Mouse (Mus musculus) c-Kit-negative CD71-positive TER-119-positive erythroid progenitor cells, embryonic 14.5 days (primary cell): ENCODE results near the gene Ksr2.
"Not testable (repeated sequence)": the region's sequence is repeated elsewhere in the genome, so short reads cannot be mapped to it uniquely, and the experiment has no call there.

Experiments
- DNase-seq: peaks from one replicate; pipeline ENCODE4 v3.0.0-alpha.2; 2013; ENCODE audit warnings: low read depth, low spot score

Gene Ksr2

GRCm38 (mm10) chr5:117413507-117414501 is at the start of gene Ksr2:
Gene Ksr2 (plus strand): TSS chr5:117414000.
- no peak for DNase-seq

- no peak for DNase-seq
Observed at GRCm38 (mm10) chr5:117364821-117365220, 49.0 kb upstream of the Ksr2 start.

- no peak for DNase-seq
Observed at GRCm38 (mm10) chr5:117365904-117366561, 47.8 kb upstream of the Ksr2 start.

GRCm38 (mm10) chr5:117367206-117367605 is 46.6 kb upstream of the Ksr2 start:
- no peak for DNase-seq

DNA sequence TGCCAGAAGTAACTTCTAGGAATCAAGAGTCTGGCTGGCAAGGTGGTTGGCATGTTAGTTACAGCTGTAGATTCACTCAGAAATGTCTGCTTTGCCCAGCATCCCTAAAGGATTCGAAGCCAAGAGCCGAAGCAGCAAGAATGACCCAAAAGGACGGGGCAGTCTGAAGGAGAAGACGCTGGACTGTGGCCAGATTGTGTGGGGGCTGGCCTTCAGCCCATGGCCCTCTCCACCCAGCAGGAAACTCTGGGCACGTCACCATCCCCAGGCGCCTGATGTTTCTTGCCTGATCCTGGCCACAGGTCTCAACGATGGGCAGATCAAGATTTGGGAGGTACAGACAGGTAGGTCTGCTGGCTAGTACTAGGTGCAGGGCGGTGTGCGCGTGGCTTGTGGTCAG is 43.2 kb upstream of the Ksr2 start:
- DNase-seq: no peak

DNA sequence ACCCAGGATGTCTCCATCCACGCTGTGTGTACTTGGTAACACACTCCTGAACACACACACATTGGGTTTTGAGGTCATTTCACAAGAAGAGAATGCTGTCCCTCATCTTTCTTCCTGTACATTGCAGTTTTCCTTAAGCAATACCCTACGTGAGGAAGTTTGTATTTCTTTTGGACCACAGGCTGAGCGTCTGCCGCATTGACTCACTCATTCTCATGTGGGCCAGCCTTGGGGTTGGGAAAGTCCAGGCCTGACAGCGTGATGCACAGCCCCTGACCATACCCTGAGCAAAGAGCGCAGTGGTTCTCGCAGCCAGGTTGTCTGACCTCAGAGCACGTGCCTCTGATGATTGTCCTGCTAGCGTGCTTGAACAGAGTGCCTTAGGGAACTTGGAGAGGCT is 40.4 kb upstream of the Ksr2 start:
- no peak for DNase-seq

GRCm38 (mm10) chr5:117374372-117375049 is 39.3 kb upstream of the Ksr2 start:
- DNase-seq: no peak

DNA sequence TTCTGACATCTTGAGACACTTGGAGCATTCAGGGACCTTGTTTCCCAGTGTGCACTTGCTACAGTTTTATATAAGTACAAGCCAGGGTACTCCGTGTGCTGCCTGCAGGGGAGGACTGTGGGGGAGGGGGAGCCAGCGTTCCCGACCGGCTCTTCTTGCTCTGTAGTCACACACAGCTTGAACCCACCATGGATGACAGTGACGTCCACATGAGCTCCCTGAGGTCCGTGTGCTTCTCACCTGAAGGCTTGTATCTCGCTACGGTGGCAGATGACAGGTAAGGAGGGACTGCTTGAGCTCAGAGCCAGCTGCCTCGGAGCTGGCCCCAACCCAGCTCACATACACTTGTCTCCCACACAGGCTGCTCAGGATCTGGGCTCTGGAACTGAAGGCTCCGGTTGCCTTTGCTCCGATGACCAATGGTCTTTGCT is 37.5 kb upstream of the Ksr2 start:
- no peak for DNase-seq

GRCm38 (mm10) chr5:117377731-117378130 is 36.1 kb upstream of the Ksr2 start:
- not testable (repeated sequence) for DNase-seq

GRCm38 (mm10) chr5:117380199-117380598 is 33.6 kb upstream of the Ksr2 start:
- DNase-seq: no peak

DNA sequence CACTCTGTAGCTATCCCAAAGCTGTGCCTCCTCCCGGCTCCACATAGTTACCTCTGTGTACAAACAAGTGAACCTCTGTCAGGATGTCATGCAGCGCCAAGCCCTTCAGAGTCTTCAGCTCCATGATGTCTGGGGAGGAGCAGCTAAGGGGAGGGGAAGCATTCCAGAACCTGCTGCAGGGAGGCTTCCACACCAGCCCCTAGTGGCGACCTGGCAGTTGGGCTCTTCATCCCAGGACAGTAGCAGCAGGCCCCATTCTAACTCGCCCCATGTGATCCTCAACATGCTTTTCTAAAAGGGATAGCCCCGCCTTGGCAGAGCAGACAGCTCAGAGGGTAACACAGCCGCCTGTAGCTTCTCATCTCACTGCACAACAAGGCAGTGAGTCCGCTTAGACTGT is 32.0 kb upstream of the Ksr2 start:
- no peak for DNase-seq

DNA sequence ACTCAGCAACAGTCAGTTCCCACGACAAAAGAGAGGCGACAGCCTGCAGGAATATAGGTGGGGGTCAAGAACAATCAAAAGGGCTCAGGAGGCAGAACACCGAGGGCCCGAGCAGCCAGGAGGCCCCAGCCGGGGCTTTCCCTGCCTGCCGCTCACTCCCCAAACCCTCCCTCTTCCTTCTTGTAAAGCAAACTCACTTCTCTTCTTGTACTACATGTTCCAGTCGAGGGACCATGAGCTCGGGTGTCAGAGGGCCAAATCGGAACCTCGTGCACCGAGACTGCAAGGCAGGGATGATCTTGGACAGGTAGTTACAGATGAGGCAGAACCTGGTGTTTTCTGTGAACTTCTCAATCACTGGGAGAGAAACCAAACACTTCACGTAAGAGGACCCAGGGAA is 30.6 kb upstream of the Ksr2 start:
- DNase-seq: no peak

DNA sequence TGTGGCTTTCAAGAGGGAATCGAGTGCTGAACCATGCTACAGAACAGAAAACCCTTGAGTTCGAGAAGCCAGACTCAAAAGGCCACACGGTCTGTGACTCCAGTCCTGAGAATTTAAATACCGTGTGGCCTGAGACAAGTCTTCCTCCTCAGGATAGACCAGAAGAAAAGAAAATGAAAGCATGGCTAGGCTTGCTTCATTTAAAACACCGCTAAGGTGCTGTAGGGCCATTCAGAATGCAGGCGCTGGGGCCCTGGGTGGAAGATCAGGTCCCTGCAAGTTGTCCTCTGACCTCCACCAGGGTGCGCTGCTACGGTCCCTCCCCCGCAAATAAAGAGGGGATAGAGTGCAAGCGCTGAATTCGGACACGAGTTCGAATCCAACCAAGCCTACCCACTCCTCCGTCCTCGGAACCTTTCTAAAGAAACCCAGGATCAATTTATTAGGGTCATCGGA is 25.5 kb upstream of the Ksr2 start:
- DNase-seq: peak; percentile 48

GRCm38 (mm10) chr5:117388877-117389276 is 24.9 kb upstream of the Ksr2 start, which contains the start of gene Rfc5:
Gene Rfc5 (minus strand): TSS chr5:117389047.
- peak; percentile 81 for DNase-seq

GRCm38 (mm10) chr5:117390895-117391294 is 22.9 kb upstream of the Ksr2 start:
- no peak for DNase-seq

DNA sequence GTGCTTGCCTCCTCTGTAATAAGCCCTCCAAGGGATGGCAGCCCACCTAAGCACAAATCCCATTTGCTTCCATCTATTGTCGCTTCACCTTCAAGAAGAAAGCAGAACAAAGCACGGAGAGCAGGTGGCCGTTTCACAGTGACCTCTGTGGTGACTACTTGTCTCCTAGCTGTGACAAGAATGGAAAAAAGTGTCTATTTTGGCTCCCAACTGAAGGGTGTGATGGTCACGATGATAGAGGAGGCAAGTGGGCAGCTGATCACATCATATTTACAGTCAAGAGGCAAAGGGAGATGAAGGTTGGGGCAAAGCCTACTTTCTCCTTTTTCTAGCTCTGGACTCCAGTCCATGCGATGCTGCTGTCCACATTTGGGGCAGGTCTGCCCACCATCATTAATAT is 18.0 kb upstream of the Ksr2 start:
- no peak for DNase-seq

GRCm38 (mm10) chr5:117396596-117397014 is 17.2 kb upstream of the Ksr2 start:
- no peak for DNase-seq

- no peak for DNase-seq
Observed at GRCm38 (mm10) chr5:117397371-117397770, 16.4 kb upstream of the Ksr2 start.

- no peak for DNase-seq
Observed at GRCm38 (mm10) chr5:117398007-117398550, 15.7 kb upstream of the Ksr2 start.

- no peak for DNase-seq
Observed at GRCm38 (mm10) chr5:117399281-117399680, 14.5 kb upstream of the Ksr2 start.

DNA sequence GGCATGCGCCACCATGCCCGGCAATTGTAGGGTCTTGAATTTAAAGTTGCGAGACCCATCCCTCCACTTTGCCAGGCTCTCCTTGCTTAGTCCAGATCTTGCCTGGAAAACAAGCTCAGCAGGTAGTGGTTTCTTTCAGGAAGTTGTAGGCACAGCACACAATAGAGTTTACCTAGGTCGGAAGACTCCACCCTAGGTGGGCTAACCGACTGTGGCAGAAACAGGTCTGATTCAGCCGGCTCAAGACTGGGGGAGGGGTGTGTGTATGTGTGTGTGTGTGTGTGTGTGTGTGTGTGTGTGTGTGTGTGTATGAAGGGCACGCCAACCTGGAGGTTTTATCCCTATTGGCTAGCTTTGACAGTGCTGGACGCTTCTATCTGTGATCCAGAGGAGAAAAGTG is 10.2 kb upstream of the Ksr2 start:
- no peak for DNase-seq

GRCm38 (mm10) chr5:117404671-117405070 is 9.1 kb upstream of the Ksr2 start:
- not testable (repeated sequence) for DNase-seq
